Mouse (Mus musculus) kidney, postnatal 0 days (tissue): ENCODE results near the gene Sfxn2. TPM values are rescaled to one million over a fixed set of nuclear protein-coding genes. Genes with fewer than 3 reads are reported as not detected.

Experiments used
- ATAC-seq: fragments of 200-750 bp; cut with Nextera tagmentation; replicated peaks from 2 replicates; pipeline ENCODE4 v1.8.0; 2017; ENCODE audit warnings: low read depth, moderate number of reproducible peaks, moderate TSS enrichment, moderate library complexity; ENCODE audit not compliant: low FRiP score
- DNase-seq: peaks from one replicate; pipeline ENCODE4 v3.0.0-alpha.2; 2016; ENCODE audit warnings: low spot score
- H3K27ac ChIP-seq: fragments of 300-500 bp; sonication (generic); 2 replicates; pipeline ENCODE4 v1.5.1; 2014; ENCODE audit warnings: mild to moderate bottlenecking
- H3K27me3 ChIP-seq: fragments of 300-500 bp; sonication (generic); 2 replicates; pipeline ENCODE4 v1.6.1; 2014; ENCODE audit warnings: low read length, mixed read lengths; ENCODE audit not compliant: insufficient read depth
- H3K36me3 ChIP-seq: fragments of 300-500 bp; sonication (generic); 2 replicates; pipeline ENCODE4 v1.6.1; 2014; ENCODE audit warnings: low read length, mixed read lengths; ENCODE audit not compliant: insufficient read depth
- H3K4me1 ChIP-seq: fragments of 300-500 bp; sonication (generic); replicated peaks from 2 replicates; pipeline ENCODE4 v1.6.1; 2014; ENCODE audit warnings: antibody characterized with exemption, low read length, mixed read lengths; ENCODE audit not compliant: insufficient read depth
- H3K4me2 ChIP-seq: fragments of 300-500 bp; sonication (generic); 2 replicates; pipeline ENCODE4 v1.6.1; 2014; ENCODE audit warnings: mild to moderate bottlenecking, low read length, moderate library complexity, mixed read lengths
- H3K4me3 ChIP-seq: fragments of 300-500 bp; sonication (generic); replicated peaks from 2 replicates; pipeline ENCODE4 v1.5.1; 2014; ENCODE audit warnings: low read depth, low read length
- H3K9ac ChIP-seq: fragments of 300-500 bp; sonication (generic); 2 replicates; pipeline ENCODE4 v1.6.1; 2014; ENCODE audit warnings: low read depth, low read length
- H3K9me3 ChIP-seq: fragments of 300-500 bp; sonication (generic); replicated peaks from 2 replicates; pipeline ENCODE4 v1.6.1; 2016; ENCODE audit warnings: low read length, inconsistent platforms, mixed read lengths
- CTCF ChIP-seq: IDR thresholded peaks from 2 replicates; pipeline ENCODE4 v1.5.1; 2016; ENCODE audit warnings: antibody characterized with exemption, low read depth, mild to moderate bottlenecking, moderate library complexity
- WGBS: fragments of 180-500 bp; shearing (Covaris S2); extraction: QIAGEN DNeasy Blood & Tissue Kit; methylation state at CpG from one replicate; pipeline ENCODE4 v1.1.7; 2014; 5-methylcytosine and 5-hydroxymethylcytosine counted together
- polyA plus RNA-seq: library from polyadenylated mRNA; unstranded; fragments of >200 nt; fragmentation: Nextera tagmentation; extraction: Ambion mirVana; gene quantifications from 2 replicates; pipeline ENCODE4 v1.2.1, GENCODE M21; 2015

The Sfxn2 gene
- polyA plus RNA-seq, 1 experiment from 2014 or later, result 47.1 TPM

- no peaks in the 10 kb centered on the region for H3K9me3 ChIP-seq
- 10% methylated on average over 10 of the region's 10 CpGs for WGBS
- peak overlapping the region; percentile 86 for H3K27ac ChIP-seq
- no peak overlapping the region for H3K4me3 ChIP-seq
- H3K36me3 ChIP-seq, result no peaks in the 10 kb centered on the region
- DNase-seq, result peak; percentile 82
- H3K9ac ChIP-seq, result no peak overlapping the region
- TF ChIP-seq CTCF, result no peak; the same call in 1 of the 2 replicates
- H3K27me3 ChIP-seq, result no peaks in the 10 kb centered on the region
- H3K4me1 ChIP-seq, result peaks cover 68% of the 10 kb centered on the region
- peak; percentile 26 for ATAC-seq
- H3K4me2 ChIP-seq, result 0 out of 2 replicates have a peak overlapping the region, but pooled peaks have one; percentile 14
These were observed 41.0 kb upstream of the Sfxn2 start for GRCm38 (mm10) chr19:46532031-46532688.

- peaks cover 60% of the 10 kb centered on the region for H3K4me1 ChIP-seq
- H3K4me2 ChIP-seq, result no peak overlapping the region
- no peaks in the 10 kb centered on the region for H3K9me3 ChIP-seq
- no peak overlapping the region for H3K9ac ChIP-seq
- no peak for TF ChIP-seq CTCF
- ATAC-seq, result no peak
- H3K27ac ChIP-seq, result peak overlapping the region; percentile 86
- no peaks in the 10 kb centered on the region for H3K36me3 ChIP-seq
- peak; percentile 52 for DNase-seq
- 46% methylated on average over 4 of the region's 4 CpGs for WGBS
- no peak overlapping the region for H3K4me3 ChIP-seq
- H3K27me3 ChIP-seq, result no peaks in the 10 kb centered on the region
These were observed 40.1 kb upstream of the Sfxn2 start for GRCm38 (mm10) chr19:46533066-46533465.

GRCm38 (mm10) chr19:46533525-46533924 lies 39.6 kb upstream of the Sfxn2 start:
- H3K36me3 ChIP-seq, result no peaks in the 10 kb centered on the region
- no peak for TF ChIP-seq CTCF
- H3K4me1 ChIP-seq, result peaks cover 56% of the 10 kb centered on the region
- no peaks in the 10 kb centered on the region for H3K9me3 ChIP-seq
- whole genome bisulfite sequencing, result 42% methylated on average over 5 of the region's 5 CpGs
- DNase-seq (no peak), ATAC-seq (no peak)
- no peak overlapping the region for H3K9ac ChIP-seq
- no peak overlapping the region for H3K4me3 ChIP-seq
- no peak overlapping the region for H3K4me2 ChIP-seq
- peak overlapping the region; percentile 86 for H3K27ac ChIP-seq
- no peaks in the 10 kb centered on the region for H3K27me3 ChIP-seq

- peak overlapping the region; percentile 22; the same call in 1 of the 2 replicates for H3K27ac ChIP-seq
- DNase-seq (no peak), ATAC-seq (no peak)
- H3K36me3 ChIP-seq, result no peaks in the 10 kb centered on the region
- TF ChIP-seq CTCF, result no peak
- H3K9me3 ChIP-seq, result no peaks in the 10 kb centered on the region
- no peak overlapping the region for H3K9ac ChIP-seq
- H3K27me3 ChIP-seq, result no peaks in the 10 kb centered on the region
- peaks cover 45% of the 10 kb centered on the region for H3K4me1 ChIP-seq
- 34% methylated on average over 6 of the region's 6 CpGs for WGBS
- no peak overlapping the region for H3K4me2 ChIP-seq
- no peak overlapping the region for H3K4me3 ChIP-seq
These were observed 38.5 kb upstream of the Sfxn2 start for GRCm38 (mm10) chr19:46534542-46535098.

GRCm38 (mm10) chr19:46537357-46537756 lies 35.8 kb upstream of the Sfxn2 start:
- no peak overlapping the region for H3K27ac ChIP-seq
- DNase-seq (no peak), ATAC-seq (no peak)
- no peak overlapping the region for H3K4me2 ChIP-seq
- H3K36me3 ChIP-seq, result peaks cover 14% of the 10 kb centered on the region
- TF ChIP-seq CTCF, result no peak
- H3K4me3 ChIP-seq, result no peak overlapping the region
- H3K9ac ChIP-seq, result no peak overlapping the region
- H3K9me3 ChIP-seq, result no peaks in the 10 kb centered on the region
- 93% methylated on average over 9 of the region's 9 CpGs for WGBS
- no peaks in the 10 kb centered on the region for H3K27me3 ChIP-seq
- H3K4me1 ChIP-seq, result peaks cover 19% of the 10 kb centered on the region

DNA sequence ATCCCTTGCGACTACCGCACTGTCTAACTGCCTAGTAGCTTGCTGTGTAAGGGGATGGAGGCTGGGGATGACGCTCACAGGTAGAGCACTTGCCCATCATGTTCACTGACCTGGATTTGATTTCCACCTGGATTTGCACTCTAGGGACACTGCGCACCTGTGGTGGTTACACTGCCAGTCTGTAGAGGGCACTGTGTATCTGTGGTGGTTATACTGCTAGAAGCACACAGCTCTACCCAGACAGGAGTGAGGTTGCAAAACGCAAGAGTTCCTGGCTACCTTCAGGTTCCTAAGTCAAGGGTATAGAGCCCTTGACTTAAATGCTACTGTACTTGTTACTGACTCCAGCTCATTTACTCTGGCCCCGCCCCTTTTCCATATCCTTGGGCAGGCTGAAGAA lies 35.0 kb upstream of the Sfxn2 start:
- WGBS, result 90% methylated on average over 6 of the region's 6 CpGs
- Histone ChIP-seq H3K4me3 (no peak overlapping the region), H3K4me1 (peaks cover 11% of the 10 kb centered on the region; the same call in 1 of the 2 replicates), H3K9ac (no peak overlapping the region), H3K36me3 (peaks cover 15% of the 10 kb centered on the region), H3K9me3 (no peaks in the 10 kb centered on the region), H3K27me3 (no peaks in the 10 kb centered on the region), H3K27ac (no peak overlapping the region), H3K4me2 (no peak overlapping the region)
- DNase-seq, result no peak
- peak; percentile 59 for TF ChIP-seq CTCF
- no peak for ATAC-seq
